Mouse (Mus musculus): ENCODE measurements around the gene Bmp4.

DNA sequence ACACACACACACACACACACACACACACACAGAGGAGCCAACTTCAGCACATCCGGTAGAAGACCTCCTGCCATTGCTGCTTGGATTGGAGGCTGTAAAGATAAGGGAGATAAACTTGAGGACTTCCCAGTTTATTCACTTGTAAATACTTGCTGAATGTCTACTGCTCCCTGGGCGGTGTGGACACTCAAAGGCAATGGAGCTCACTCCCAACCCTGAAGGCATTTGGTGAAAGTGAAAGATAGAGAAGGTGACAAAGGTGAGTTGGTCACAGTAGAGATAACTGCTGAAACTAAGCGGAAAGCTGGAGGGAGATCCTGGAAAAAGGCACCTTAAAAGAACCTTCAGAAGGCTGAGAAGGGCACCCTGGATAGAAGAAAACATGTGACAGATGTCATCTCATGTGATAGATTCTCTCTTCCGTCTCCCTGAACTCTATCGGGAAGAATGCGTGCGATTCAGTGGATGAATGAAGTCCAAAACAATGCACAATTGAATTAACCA is 22.1 kb upstream of the Bmp4 start:
- TF ChIP-seq POLR2A (IDR thresholded peaks at IDR 0.05; ENCODE audit: control insufficient read depth, extremely low read depth, insufficient read depth, low read length, poor library complexity) (no peak), CTCF (IDR thresholded peaks at IDR 0.05; ENCODE audit: borderline replicate concordance, control insufficient read depth, extremely low read depth, insufficient read depth, low read length, poor library complexity) (no peak)
